Mouse (Mus musculus): ENCODE results near the gene Slc6a6. TPM values are rescaled to one million over a fixed set of nuclear protein-coding genes. Genes with fewer than 3 reads are reported as not detected.

Gene Slc6a6
- polyA plus RNA-seq, 1 experiment from 2014 or later = 82.9 TPM

GRCm38 (mm10) chr6:91729677-91730127 lies 45.8 kb downstream of the Slc6a6 start:
- Histone ChIP-seq H3K9ac (replicated peaks; ENCODE audit: low read length) (0 out of 2 replicates have a peak overlapping the region, but pooled peaks have one; percentile 28), H3K36me3 (ENCODE audit: insufficient read depth, low read length) (peaks cover 58% of the 10 kb centered on the region), H3K27me3 (ENCODE audit: insufficient read depth, low read length) (no peaks in the 10 kb centered on the region), H3K4me3 (ENCODE audit: low read length) (no peak overlapping the region), H3K4me2 (replicated peaks; ENCODE audit: low read depth, low read length) (no peak overlapping the region), H3K27ac (ENCODE audit: low read length) (peak overlapping the region; percentile 66), H3K4me1 (ENCODE audit: insufficient read depth, low read length) (peaks cover 24% of the 10 kb centered on the region), H3K9me3 (ENCODE audit: low read length) (no peaks in the 10 kb centered on the region)
- WGBS = 25% methylated on average over 12 of the region's 12 CpGs
- peak; percentile 60 for ATAC-seq (ENCODE audit: low FRiP score, low TSS enrichment)

- WGBS = 88% methylated on average over 11 of the region's 11 CpGs
- H3K36me3 ChIP-seq (ENCODE audit: insufficient read depth, low read length) = peaks cover 62% of the 10 kb centered on the region
- H3K4me2 ChIP-seq (replicated peaks; ENCODE audit: low read depth, low read length) = no peak overlapping the region
- no peak overlapping the region for H3K4me3 ChIP-seq (ENCODE audit: low read length)
- no peak for ATAC-seq (ENCODE audit: low FRiP score, low TSS enrichment)
- peaks cover 36% of the 10 kb centered on the region for H3K4me1 ChIP-seq (ENCODE audit: insufficient read depth, low read length)
- H3K9me3 ChIP-seq (ENCODE audit: low read length) = no peaks in the 10 kb centered on the region
- no peaks in the 10 kb centered on the region for H3K27me3 ChIP-seq (ENCODE audit: insufficient read depth, low read length)
- H3K9ac ChIP-seq (replicated peaks; ENCODE audit: low read length) = no peak overlapping the region
- no peak overlapping the region for H3K27ac ChIP-seq (ENCODE audit: low read length)
Observed at GRCm38 (mm10) chr6:91732138-91732537, 48.3 kb downstream of the Slc6a6 start.

- 0 out of 2 replicates have a peak, but pooled peaks have one; percentile 21 for ATAC-seq (ENCODE audit: low FRiP score, low TSS enrichment)
Observed at GRCm38 (mm10) chr6:91736471-91736870, 52.6 kb downstream of the Slc6a6 start.

GRCm38 (mm10) chr6:91737451-91737850 lies 53.6 kb downstream of the Slc6a6 start:
- Histone ChIP-seq H3K9ac (replicated peaks; ENCODE audit: low read length) (no peak overlapping the region), H3K4me2 (replicated peaks; ENCODE audit: low read depth, low read length) (no peak overlapping the region), H3K36me3 (ENCODE audit: insufficient read depth, low read length) (peaks cover 88% of the 10 kb centered on the region), H3K27me3 (ENCODE audit: insufficient read depth, low read length) (no peaks in the 10 kb centered on the region), H3K27ac (ENCODE audit: low read length) (no peak overlapping the region), H3K4me1 (ENCODE audit: insufficient read depth, low read length) (peaks cover 12% of the 10 kb centered on the region), H3K4me3 (ENCODE audit: low read length) (no peak overlapping the region), H3K9me3 (ENCODE audit: low read length) (no peaks in the 10 kb centered on the region)
- 91% methylated on average over 7 of the region's 7 CpGs for WGBS
- no peak for ATAC-seq (ENCODE audit: low FRiP score, low TSS enrichment)

More at GRCm38 (mm10) chr6:91736471-91736870, 52.6 kb downstream of the Slc6a6 start:
- Histone ChIP-seq H3K4me3 (ENCODE audit: low read length) (no peak overlapping the region), H3K9me3 (ENCODE audit: low read length) (no peaks in the 10 kb centered on the region), H3K36me3 (ENCODE audit: insufficient read depth, low read length) (peaks cover 79% of the 10 kb centered on the region), H3K4me1 (ENCODE audit: insufficient read depth, low read length) (peaks cover 12% of the 10 kb centered on the region), H3K4me2 (replicated peaks; ENCODE audit: low read depth, low read length) (no peak overlapping the region), H3K9ac (replicated peaks; ENCODE audit: low read length) (no peak overlapping the region; the same call in 1 of the 2 replicates), H3K27ac (ENCODE audit: low read length) (peak overlapping the region; percentile 36), H3K27me3 (ENCODE audit: insufficient read depth, low read length) (no peaks in the 10 kb centered on the region)
- WGBS = 49% methylated on average over 5 of the region's 5 CpGs

- Histone ChIP-seq H3K4me1 (ENCODE audit: insufficient read depth, low read length) (peaks cover 13% of the 10 kb centered on the region), H3K27ac (ENCODE audit: low read length) (no peak overlapping the region), H3K36me3 (ENCODE audit: insufficient read depth, low read length) (peaks cover 86% of the 10 kb centered on the region), H3K9me3 (ENCODE audit: low read length) (no peaks in the 10 kb centered on the region), H3K27me3 (ENCODE audit: insufficient read depth, low read length) (no peaks in the 10 kb centered on the region), H3K4me3 (ENCODE audit: low read length) (no peak overlapping the region), H3K4me2 (replicated peaks; ENCODE audit: low read depth, low read length) (no peak overlapping the region), H3K9ac (replicated peaks; ENCODE audit: low read length) (no peak overlapping the region)
- WGBS = 41% methylated on average over 5 of the region's 5 CpGs
- no peak for ATAC-seq (ENCODE audit: low FRiP score, low TSS enrichment)
Observed at GRCm38 (mm10) chr6:91738058-91738457, 54.2 kb downstream of the Slc6a6 start.

- no peak; the same call in 1 of the 2 replicates for ATAC-seq (ENCODE audit: low FRiP score, low TSS enrichment)
- Histone ChIP-seq H3K9me3 (ENCODE audit: low read length) (no peaks in the 10 kb centered on the region), H3K4me2 (replicated peaks; ENCODE audit: low read depth, low read length) (no peak overlapping the region), H3K36me3 (ENCODE audit: insufficient read depth, low read length) (peaks cover 75% of the 10 kb centered on the region), H3K27ac (ENCODE audit: low read length) (no peak overlapping the region), H3K4me1 (ENCODE audit: insufficient read depth, low read length) (peaks cover 23% of the 10 kb centered on the region), H3K4me3 (ENCODE audit: low read length) (no peak overlapping the region), H3K27me3 (ENCODE audit: insufficient read depth, low read length) (no peaks in the 10 kb centered on the region), H3K9ac (replicated peaks; ENCODE audit: low read length) (no peak overlapping the region)
- WGBS = 66% methylated on average over 11 of the region's 11 CpGs
Observed at GRCm38 (mm10) chr6:91741046-91741445, 57.2 kb downstream of the Slc6a6 start.

GRCm38 (mm10) chr6:91742466-91742865 lies 58.6 kb downstream of the Slc6a6 start:
- Histone ChIP-seq H3K4me3 (ENCODE audit: low read length) (no peak overlapping the region), H3K4me2 (replicated peaks; ENCODE audit: low read depth, low read length) (no peak overlapping the region), H3K9me3 (ENCODE audit: low read length) (no peaks in the 10 kb centered on the region), H3K4me1 (ENCODE audit: insufficient read depth, low read length) (peaks cover 14% of the 10 kb centered on the region), H3K36me3 (ENCODE audit: insufficient read depth, low read length) (peaks cover 69% of the 10 kb centered on the region), H3K27ac (ENCODE audit: low read length) (no peak overlapping the region), H3K9ac (replicated peaks; ENCODE audit: low read length) (no peak overlapping the region), H3K27me3 (ENCODE audit: insufficient read depth, low read length) (no peaks in the 10 kb centered on the region)
- ATAC-seq (ENCODE audit: low FRiP score, low TSS enrichment) = no peak
- WGBS = 40% methylated on average over 3 of the region's 3 CpGs

GRCm38 (mm10) chr6:91742995-91743394 lies 59.1 kb downstream of the Slc6a6 start:
- Histone ChIP-seq H3K27ac (ENCODE audit: low read length) (no peak overlapping the region; the same call in 1 of the 2 replicates), H3K36me3 (ENCODE audit: insufficient read depth, low read length) (peaks cover 69% of the 10 kb centered on the region), H3K4me2 (replicated peaks; ENCODE audit: low read depth, low read length) (no peak overlapping the region), H3K4me3 (ENCODE audit: low read length) (no peak overlapping the region), H3K9ac (replicated peaks; ENCODE audit: low read length) (no peak overlapping the region), H3K9me3 (ENCODE audit: low read length) (no peaks in the 10 kb centered on the region), H3K4me1 (ENCODE audit: insufficient read depth, low read length) (peaks cover 14% of the 10 kb centered on the region), H3K27me3 (ENCODE audit: insufficient read depth, low read length) (no peaks in the 10 kb centered on the region)
- no peak for ATAC-seq (ENCODE audit: low FRiP score, low TSS enrichment)
- 88% methylated on average over 8 of the region's 8 CpGs for WGBS

- Histone ChIP-seq H3K4me1 (ENCODE audit: insufficient read depth, low read length) (peaks cover 14% of the 10 kb centered on the region), H3K4me2 (replicated peaks; ENCODE audit: low read depth, low read length) (no peak overlapping the region), H3K9me3 (ENCODE audit: low read length) (no peaks in the 10 kb centered on the region), H3K9ac (replicated peaks; ENCODE audit: low read length) (no peak overlapping the region), H3K27ac (ENCODE audit: low read length) (peak overlapping the region; percentile 35; the same call in 1 of the 2 replicates), H3K27me3 (ENCODE audit: insufficient read depth, low read length) (no peaks in the 10 kb centered on the region), H3K36me3 (ENCODE audit: insufficient read depth, low read length) (peaks cover 69% of the 10 kb centered on the region), H3K4me3 (ENCODE audit: low read length) (no peak overlapping the region)
- WGBS = 38% methylated on average over 4 of the region's 4 CpGs
- no peak; the same call in 1 of the 2 replicates for ATAC-seq (ENCODE audit: low FRiP score, low TSS enrichment)
Observed at GRCm38 (mm10) chr6:91743886-91744285, 60.0 kb downstream of the Slc6a6 start.

- no peak for ATAC-seq (ENCODE audit: low FRiP score, low TSS enrichment)
- Histone ChIP-seq H3K27me3 (ENCODE audit: insufficient read depth, low read length) (no peaks in the 10 kb centered on the region), H3K4me3 (ENCODE audit: low read length) (no peak overlapping the region), H3K4me1 (ENCODE audit: insufficient read depth, low read length) (peaks cover 14% of the 10 kb centered on the region), H3K27ac (ENCODE audit: low read length) (peak overlapping the region; percentile 5; the same call in 1 of the 2 replicates), H3K9me3 (ENCODE audit: low read length) (no peaks in the 10 kb centered on the region; the same call in 1 of the 2 replicates), H3K9ac (replicated peaks; ENCODE audit: low read length) (no peak overlapping the region), H3K36me3 (ENCODE audit: insufficient read depth, low read length) (peaks cover 68% of the 10 kb centered on the region), H3K4me2 (replicated peaks; ENCODE audit: low read depth, low read length) (no peak overlapping the region)
- WGBS = 80% methylated on average over 3 of the region's 3 CpGs
Observed at GRCm38 (mm10) chr6:91745246-91745645, 61.4 kb downstream of the Slc6a6 start.

Measured in kidney, embryonic 16.5 days (tissue).